Mouse (Mus musculus): Measurements from ENCODE around the gene Smoc1. TPM values are rescaled to one million over a fixed set of nuclear protein-coding genes. Genes with fewer than 3 reads are reported as not detected.

Smoc1 gene
- total RNA-seq, 2 experiments from 2014 or later: 10.3 to 10.9 TPM

DNA sequence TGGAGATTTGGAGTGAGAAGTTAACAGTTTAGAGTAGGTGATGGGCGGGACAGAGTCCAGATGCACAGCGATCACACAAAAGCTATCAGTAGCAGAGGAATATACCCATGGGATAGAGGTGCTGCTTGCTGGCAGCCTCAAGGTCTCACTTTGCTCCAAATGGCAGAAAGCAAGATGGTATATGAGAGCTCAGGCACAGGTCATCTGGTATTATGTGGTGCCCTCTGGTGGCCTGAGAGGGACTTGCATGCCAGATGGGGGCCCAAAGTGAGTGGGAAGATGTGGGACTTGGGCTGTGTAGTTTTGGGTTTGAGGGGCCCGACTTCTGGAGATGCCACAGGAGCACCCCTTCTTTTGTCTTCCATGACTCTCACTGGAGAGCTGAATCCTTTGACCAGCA, 155.5 kb downstream of the Smoc1 start:
- intact Hi-C loops (cut with DNase I): loop anchor here (2.0 kb wide), 1 partner anchor 199 kb away; no protein-coding TSS in a partner anchor

DNA sequence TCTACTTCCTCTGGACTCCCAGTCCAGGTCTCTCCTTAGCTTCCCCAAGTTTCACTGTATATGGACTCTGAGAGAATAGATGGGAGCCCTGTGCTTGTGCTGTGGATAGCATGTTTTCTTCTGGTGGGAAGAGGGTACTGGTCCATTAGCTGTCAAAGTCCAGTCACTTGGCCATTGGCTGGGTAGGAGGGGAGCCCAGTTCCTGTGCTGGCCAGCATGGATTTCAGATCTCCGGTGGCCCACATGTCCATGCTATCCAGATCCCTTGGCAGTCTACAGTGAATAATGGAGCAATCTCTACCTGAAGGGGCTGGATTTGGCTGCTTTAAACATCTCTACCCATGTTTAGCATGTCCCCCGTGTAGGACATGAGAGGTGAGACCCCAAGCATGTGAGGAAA, 158.4 kb downstream of the Smoc1 start:
- intact Hi-C loops (cut with DNase I): no loop called here
- no peak for DNase-seq (ENCODE audit: extremely low spot score in 1 of 2, low spot score in 2 of 2)

More for the DNA sequence above, 155.5 kb downstream of the Smoc1 start:
- DNase-seq (ENCODE audit: extremely low spot score in 1 of 2, low spot score in 2 of 2): no peak

DNA sequence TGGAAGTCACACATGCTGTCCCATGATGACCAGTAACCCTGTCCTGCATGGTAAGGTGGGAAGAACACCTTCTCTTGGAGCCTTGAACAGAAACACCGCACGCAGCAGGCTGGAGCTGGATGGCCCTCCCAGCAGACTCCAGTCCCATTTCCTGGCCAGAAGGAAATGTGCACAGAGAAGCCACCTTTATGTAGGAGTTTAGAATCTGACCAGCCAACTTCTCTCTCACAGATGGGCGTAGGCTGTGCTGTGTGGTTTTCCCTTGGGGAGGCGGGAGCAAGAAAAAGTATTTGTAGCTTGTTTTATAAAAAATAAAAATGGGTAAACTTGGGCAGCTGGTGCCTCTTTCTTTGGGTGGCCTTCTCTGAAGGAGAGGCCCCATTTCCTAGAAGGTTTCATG, 159.5 kb downstream of the Smoc1 start:
- intact Hi-C loops (cut with DNase I): no loop called here
- no peak for DNase-seq (ENCODE audit: extremely low spot score in 1 of 2, low spot score in 2 of 2)

DNA sequence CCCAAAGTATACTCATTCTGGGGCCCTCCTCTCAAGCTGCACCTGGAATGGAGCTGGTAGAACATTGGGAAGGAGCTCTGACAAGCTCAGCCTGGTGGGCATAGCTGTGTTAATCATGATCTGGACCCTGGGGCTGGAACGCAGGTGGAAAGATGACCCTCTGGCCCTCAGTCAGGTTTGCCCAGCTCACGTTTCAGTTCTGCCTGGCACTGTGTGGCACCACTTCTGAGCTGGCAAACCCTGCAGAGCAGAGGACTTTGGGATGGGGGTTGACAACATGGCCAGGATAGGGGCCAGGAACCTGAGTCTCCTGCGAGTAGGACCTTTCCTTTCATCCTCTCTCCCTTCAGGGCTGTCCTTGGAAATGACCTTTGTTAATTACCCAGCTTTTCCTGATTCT, 160.1 kb downstream of the Smoc1 start:
- intact Hi-C loops (cut with DNase I): no loop called here
- DNase-seq (ENCODE audit: extremely low spot score in 1 of 2, low spot score in 2 of 2): no peak

DNA sequence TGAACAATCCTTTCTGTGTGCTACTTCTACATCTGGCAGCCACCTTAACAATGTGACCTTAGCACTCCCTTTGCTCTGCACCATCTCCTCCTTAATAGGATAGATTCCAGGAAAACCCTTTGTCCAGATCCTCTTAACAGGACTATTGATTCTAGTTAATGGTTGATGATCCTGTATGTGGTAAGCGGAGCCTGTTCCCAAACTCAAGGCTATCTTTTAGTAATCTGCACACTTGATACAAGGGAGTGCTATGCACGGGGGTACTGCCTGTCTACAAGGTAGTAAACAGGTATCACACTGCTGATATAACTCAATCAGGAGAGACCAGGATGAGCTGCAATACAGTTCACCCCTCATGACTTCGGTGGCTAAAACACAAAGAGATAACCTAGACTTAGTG, 161.8 kb downstream of the Smoc1 start:
- intact Hi-C loops (cut with DNase I): no loop called here
- no peak for DNase-seq (ENCODE audit: extremely low spot score in 1 of 2, low spot score in 2 of 2)

DNA sequence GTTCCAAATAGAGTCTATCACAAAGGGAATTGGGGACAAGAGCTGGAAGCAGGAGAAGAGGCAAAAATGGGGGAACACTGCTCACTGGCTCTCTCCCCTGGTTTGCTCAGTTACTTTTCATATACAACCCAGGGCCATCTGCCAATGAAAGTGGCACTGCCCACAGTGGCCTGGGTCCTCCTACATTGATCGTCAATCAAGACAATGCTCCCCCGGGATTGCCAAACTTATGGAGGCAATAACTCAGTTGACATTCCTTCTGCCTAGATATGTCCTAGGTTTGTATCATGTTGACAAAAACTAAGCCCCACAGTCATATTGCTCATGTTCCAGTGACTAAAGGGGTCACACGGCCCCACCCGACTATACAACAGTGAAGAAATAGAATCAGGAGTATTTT, 162.4 kb downstream of the Smoc1 start:
- DNase-seq (ENCODE audit: extremely low spot score in 1 of 2, low spot score in 2 of 2): no peak
- intact Hi-C loops (cut with DNase I): no loop called here

DNA sequence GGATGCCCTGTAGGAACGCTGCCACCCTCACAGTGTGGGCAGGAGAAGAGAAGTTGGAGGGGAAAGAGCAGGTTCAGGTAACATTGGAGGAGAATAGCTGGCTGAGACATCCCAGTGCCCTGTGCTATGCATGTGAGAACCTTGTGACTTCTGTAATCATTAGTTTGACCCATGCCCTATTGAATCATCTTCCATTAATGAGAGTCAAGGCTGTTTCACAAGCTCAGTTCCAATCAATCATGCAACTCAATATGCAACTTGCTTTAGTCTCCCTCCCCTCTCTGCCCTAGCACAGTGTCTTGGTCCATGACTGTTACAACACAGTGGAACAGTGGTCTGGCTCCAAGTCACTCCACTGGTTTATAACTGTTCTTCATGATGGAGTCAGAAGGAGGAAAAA, 163.0 kb downstream of the Smoc1 start:
- intact Hi-C loops (cut with DNase I): no loop called here
- no peak for DNase-seq (ENCODE audit: extremely low spot score in 1 of 2, low spot score in 2 of 2)

DNA sequence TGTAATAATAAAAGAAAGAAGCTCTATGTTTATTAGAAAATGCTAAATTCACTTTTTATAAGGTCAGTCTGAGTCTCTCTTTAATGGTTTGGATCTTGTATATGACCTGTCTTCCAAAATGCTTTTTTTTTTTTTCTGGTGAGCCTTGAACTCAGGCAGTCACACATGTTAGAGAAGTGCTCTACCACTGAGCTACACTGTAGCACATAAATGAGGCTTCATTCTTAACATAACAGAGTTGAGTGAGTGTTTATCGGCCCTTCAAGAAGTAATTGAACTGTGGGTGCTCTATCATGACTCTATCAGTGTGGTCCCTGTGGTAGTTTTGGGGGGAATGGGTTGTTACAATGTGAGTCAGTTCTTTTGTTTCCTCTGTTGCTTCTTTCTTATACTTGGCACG, 167.4 kb downstream of the Smoc1 start:
- intact Hi-C loops (cut with DNase I): no loop called here
- DNase-seq (ENCODE audit: extremely low spot score in 1 of 2, low spot score in 2 of 2): no peak

DNA sequence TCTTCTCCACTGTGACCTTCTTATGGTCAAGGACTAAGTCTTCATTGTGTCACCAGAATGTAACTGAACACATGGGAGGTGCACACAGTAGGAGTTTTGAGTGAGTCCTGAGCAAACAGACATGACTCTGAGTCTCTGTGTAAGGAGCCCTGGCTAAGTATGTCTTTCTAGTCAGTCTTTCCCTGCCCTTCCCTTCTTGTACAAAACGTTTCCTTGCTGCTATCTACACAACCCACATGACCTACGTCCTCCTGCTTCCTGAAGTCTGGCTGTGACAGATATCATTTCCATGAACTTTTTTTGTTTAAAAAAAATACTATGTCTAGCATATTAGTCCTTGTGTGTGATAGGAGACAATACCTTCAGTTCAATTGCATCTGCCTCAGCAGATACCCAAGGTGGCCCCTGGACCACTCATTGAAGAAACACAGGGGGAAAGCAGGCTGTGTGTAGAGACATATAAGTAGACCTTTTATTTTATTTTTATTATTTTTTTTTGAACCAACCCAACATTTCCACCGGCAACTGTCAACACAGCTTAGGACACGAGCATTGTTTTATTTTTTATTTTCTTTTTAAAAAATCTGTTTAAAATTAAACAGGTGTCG, 171.0 kb downstream of the Smoc1 start:
- intact Hi-C loops (cut with DNase I): loop anchor here (2.0 kb wide), 1 partner anchor 205 kb away; no protein-coding TSS in a partner anchor
- no peak for DNase-seq (ENCODE audit: extremely low spot score in 1 of 2, low spot score in 2 of 2)

DNA sequence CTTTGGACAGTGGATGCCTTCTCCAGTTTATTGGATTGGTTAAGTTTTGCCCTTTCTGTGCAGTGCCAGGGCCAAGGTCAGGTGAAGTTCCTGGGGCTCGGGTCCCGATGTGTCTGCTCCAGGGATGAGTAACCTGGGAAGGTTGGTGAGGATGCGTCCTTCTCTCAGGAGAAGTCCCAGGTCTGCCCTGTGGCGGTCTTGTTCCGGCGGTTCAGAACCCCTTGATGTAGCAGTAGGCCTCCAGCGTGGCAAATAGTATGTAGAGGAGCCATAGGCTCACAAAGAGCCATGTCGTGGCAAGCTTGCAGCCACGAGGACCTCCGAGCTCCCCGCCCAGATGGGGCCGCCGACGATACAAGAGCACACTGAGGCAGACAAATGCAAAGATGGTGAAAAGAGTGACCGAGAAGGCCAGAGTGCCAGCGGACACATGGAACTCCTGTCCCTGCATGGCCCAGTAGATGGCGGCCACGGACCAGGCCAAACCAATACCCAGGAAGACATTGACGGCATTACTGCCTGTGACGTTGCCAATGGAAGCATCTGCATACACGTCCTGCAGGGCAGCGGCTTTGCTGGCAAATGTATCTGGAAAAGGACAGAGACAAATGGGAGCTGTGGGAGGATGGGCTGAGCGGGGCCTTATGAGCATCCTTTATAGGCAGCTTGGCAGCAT, 172.8 kb downstream of the Smoc1 start:
- peak; percentile 70 to 78 for DNase-seq (ENCODE audit: extremely low spot score in 1 of 2, low spot score in 2 of 2)
- intact Hi-C loops (cut with DNase I): loop anchor here (2.0 kb wide), 1 partner anchor 203 kb away; no protein-coding TSS in a partner anchor

DNA sequence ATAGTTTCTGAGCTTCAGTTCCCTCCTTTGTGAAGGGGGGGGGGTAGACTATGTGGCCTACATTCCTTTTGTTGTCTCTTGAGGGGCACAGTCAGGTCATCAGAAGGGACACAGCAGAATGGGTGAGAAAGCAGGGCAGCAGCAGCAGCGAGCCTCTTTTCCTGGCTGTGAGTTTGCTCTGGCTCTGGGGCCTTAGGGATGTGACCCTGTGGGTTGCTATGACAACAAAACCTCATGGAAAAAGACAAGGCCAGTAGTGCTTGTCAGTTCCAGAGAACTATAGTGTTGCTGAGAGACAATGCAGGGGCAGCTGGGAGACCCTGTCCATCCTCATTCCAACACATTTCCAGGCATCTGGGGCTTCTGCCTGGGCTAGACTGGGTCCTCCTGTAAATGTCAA, 176.6 kb downstream of the Smoc1 start:
- intact Hi-C loops (cut with DNase I): no loop called here

DNA sequence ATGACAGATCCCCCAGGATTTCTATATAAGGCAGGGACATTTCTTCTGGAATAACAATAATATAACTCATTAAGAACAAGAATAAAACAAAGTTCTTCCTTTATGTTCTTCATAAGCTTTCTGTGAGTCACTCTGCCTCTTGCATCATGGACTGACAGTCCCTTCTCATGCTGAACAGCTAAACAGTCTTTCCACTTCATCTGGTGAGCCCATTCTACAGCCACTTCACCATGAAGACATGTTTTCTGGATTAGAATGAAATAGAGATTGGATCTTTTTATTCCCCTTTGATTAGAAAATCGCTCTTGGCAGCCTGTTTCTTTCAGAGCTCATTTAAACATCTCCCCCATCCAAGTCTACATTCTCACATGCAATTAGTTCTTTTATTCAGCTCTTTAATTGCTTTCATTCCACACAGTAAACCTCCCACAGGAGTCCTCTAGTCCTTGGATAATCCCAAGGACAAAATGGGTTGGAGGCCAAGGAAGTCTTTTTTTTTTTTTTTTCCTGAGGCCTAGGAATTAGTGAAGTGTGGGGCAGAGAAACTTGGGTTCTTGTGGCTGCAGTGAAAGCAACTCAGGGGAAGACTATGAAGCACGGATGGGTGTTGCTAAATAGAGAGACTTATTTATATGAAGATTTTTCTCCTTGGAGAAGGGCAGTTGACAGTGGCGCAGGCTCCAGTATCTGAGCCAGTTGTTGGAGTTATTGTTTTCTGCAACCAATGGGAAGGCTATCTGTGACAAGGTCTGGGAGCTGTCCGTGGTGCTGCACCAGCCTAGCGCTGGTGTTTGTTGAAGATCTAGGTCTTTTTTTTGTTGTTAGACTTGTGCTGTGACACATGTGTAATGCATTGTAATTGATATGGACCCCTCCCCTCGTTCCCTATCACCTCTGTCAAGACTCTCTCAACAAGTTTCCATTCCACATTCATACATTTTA, 179.3 kb downstream of the Smoc1 start:
- intact Hi-C loops (cut with DNase I): loop anchor here (5.0 kb wide), 1 partner anchor 126 kb away; the partner anchor contains the start of gene Slc8a3
- DNase-seq (ENCODE audit: extremely low spot score in 1 of 2, low spot score in 2 of 2): no peak

More for the DNA sequence above, 176.6 kb downstream of the Smoc1 start:
- DNase-seq (ENCODE audit: extremely low spot score in 1 of 2, low spot score in 2 of 2): no peak

DNA sequence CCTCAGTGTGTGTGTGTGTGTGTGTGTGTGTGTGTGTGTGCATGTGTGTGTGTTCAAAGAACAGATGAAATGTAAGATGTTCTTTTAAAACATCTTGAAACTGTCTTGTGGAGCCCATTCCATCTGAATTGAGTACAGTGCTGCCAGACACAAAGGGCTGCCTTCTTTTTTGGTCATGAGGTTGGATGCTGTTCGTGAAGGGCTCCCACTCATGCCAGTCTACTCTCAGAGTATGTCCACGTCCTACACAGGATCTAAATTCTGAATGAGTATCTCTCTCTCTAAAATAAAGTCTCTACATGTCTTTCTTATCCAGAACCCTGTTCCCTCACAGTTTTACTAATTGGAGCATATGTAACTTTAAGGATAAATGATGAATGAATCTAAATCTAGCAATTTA, 182.0 kb downstream of the Smoc1 start:
- DNase-seq (ENCODE audit: extremely low spot score in 1 of 2, low spot score in 2 of 2): no peak
- intact Hi-C loops (cut with DNase I): loop anchor here (5.0 kb wide), 1 partner anchor 124 kb away; the partner anchor contains the start of gene Slc8a3

DNA sequence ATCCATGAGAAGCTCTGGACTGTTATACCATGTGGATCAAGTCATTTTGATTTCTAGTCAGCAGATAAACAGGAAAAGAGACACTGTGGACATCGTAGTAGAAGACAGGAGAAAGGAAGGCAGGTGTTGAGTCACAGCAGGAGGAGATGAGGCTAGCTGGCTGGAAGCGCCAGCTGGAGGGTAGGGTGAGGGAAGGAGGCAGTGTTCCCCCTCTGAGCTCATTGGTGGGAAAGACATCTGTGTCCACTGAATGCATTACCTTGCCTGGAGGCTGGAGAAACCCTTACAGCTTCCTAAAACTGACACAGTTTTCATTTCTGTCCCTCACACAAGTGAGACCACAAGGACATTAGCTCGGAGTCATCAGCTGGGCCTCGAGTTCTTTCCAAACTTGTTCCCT, 192.7 kb downstream of the Smoc1 start:
- intact Hi-C loops (cut with DNase I): no loop called here
- no peak for DNase-seq (ENCODE audit: extremely low spot score in 1 of 2, low spot score in 2 of 2)

DNA sequence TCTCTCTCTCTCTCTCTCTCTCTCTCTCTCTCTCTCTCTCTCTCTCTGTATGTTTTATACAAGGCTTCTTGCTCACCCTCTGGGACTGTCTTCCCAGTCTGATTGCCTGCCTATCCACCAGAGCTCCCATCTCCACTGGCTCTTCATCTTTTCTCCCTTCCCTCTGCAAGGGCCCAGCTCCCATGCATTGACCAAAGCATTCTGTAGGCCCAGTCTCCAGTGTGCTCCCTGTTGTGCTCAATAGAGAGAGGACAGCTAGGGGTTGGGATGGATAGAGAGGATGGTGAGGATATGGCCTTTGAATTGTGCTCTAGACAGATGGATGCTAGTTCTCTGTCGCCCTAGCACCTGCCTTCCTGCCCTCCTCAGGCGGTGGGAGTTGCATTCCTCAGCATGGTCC, 196.7 kb downstream of the Smoc1 start:
- no peak for DNase-seq (ENCODE audit: extremely low spot score in 1 of 2, low spot score in 2 of 2)
- intact Hi-C loops (cut with DNase I): no loop called here

DNA sequence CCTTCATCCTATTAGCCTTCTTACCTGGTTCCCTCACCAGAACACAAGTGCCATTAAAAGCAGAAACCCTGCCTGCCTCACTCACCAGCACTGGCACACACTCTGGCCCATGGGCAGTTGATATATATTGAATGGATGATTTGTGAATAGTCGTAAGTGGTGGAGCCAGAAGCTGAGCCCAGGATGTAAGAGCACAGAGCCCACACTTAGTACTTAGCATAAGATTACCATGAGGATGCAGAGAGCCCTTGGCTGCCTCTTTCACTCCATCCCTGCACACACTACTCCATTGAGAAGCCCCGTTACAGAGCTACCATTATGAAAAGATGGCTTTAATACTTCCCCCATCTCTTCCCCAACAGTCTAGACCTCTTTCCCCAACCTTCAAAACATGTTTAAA, 198.2 kb downstream of the Smoc1 start:
- intact Hi-C loops (cut with DNase I): loop anchor here (5.0 kb wide), 1 partner anchor 107 kb away; the partner anchor contains the start of gene Slc8a3
- DNase-seq (ENCODE audit: extremely low spot score in 1 of 2, low spot score in 2 of 2): no peak

DNA sequence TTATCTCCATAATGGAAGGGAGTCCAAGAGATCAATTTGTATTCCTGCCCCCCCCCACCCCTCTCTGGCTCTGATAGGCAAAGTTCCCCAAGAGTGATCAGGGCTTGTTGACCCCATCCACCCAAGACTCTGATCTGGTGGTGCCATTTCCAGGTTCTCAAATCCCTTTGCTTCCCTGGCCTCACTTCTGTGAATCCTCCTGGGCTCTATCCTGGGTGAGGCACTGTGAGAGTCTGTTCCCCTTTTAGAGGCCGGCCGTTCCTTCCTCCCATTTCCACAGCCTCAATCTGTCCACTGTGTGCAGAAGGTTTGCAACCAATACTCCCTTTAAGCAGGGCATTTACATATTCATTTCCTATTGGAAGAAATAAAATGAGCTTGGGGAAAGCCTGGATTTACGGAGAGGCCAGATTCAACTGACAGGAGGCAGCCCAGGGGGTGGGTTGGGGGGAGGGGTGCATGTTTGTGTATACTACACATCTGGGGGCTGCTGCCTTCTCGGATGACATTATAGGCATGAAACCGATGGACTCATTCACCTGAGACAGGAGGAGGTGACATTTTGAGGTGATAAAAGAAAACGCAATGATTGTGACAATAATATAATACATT, 199.5 kb downstream of the Smoc1 start:
- no peak for DNase-seq (ENCODE audit: extremely low spot score in 1 of 2, low spot score in 2 of 2)
- intact Hi-C loops (cut with DNase I): loop anchor here (5.0 kb wide), 1 partner anchor 106 kb away; the partner anchor contains the start of gene Slc8a3

DNA sequence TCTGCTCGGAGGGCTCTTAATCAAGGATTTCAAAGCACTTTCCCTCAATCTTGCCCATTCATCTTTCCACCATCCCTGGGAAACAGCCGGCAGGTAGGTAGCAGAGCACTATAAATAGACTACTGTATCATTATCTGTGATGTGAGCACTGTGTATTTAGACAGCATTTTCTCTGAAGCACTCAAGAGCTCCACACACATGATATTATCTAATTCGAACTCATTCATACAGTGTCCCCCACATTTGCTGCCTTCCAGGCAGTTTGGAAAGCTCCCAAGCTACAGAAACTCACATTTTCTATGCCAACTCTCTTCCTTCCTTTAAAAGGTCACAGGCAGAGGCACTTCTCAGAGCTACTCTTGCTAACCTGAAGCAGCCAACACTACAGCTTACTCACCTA, 200.0 kb downstream of the Smoc1 start:
- no peak for DNase-seq (ENCODE audit: extremely low spot score in 1 of 2, low spot score in 2 of 2)
- intact Hi-C loops (cut with DNase I): loop anchor here (5.0 kb wide), 1 partner anchor 106 kb away; the partner anchor contains the start of gene Slc8a3

Measured in left cerebral cortex, postnatal 10 days (tissue).